Mouse (Mus musculus) CD4-positive, CD25-positive, alpha-beta regulatory T cell, adult 2 months (primary cell): ENCODE data around the gene Ehhadh.
A peak's percentile ranks its signal among the peaks of the same experiment; 100 is the strongest.

Source experiments
- DNase-seq: peaks from one replicate; pipeline ENCODE4 v3.0.0-alpha.2; 2012; ENCODE audit warnings: low read depth, low spot score

The Ehhadh gene

GRCm38 (mm10) chr16:21735638-21736037 lies 52.0 kb downstream of the Ehhadh start:
- no peak for DNase-seq

- peak; percentile 88 for DNase-seq
These were observed 59.7 kb downstream of the Ehhadh start for GRCm38 (mm10) chr16:21727897-21728364.

GRCm38 (mm10) chr16:21727421-21727820 lies 60.2 kb downstream of the Ehhadh start:
- DNase-seq, result no peak

GRCm38 (mm10) chr16:21724261-21724660 lies 63.3 kb downstream of the Ehhadh start:
- no peak for DNase-seq

- DNase-seq, result no peak
These were observed 67.8 kb downstream of the Ehhadh start for GRCm38 (mm10) chr16:21719770-21720169.

GRCm38 (mm10) chr16:21714516-21714915 lies 73.1 kb downstream of the Ehhadh start:
- DNase-seq, result no peak
